Mouse (Mus musculus): ENCODE data around the gene Cd7.
"Not testable (repeated sequence)": the region's sequence is repeated elsewhere in the genome, so short reads cannot be mapped to it uniquely, and the experiment has no call there.

Gene Cd7

GRCm38 (mm10) chr11:121047826-121048399 is 8.7 kb upstream of the Cd7 start:
- DNase-seq (ENCODE audit: low read depth, low spot score), result peak; percentile 29

- DNase-seq (ENCODE audit: low read depth, low spot score), result no peak
Measured at GRCm38 (mm10) chr11:121045286-121045685, 6.1 kb upstream of the Cd7 start.

DNA sequence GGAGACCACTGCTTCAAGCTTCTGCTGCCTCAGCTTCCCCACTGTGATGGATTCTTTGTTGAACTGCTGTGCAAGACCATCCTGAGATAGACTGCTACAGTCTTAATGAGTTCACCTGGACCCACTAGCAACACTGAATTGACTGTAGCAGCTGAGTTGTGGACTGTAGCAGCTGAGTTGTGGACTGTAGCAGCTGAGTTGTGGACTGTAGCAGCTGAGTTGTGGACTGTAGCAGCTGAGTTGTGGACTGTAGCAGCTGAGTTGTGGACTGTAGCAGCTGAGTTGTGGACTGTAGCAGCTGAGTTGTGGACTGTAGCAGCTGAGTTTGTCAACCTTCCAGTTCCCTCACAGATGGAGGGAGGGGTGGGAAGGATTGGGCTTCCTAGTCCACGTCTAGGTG is 3.8 kb upstream of the Cd7 start:
- not testable (repeated sequence) for DNase-seq (ENCODE audit: low read depth, low spot score)

DNA sequence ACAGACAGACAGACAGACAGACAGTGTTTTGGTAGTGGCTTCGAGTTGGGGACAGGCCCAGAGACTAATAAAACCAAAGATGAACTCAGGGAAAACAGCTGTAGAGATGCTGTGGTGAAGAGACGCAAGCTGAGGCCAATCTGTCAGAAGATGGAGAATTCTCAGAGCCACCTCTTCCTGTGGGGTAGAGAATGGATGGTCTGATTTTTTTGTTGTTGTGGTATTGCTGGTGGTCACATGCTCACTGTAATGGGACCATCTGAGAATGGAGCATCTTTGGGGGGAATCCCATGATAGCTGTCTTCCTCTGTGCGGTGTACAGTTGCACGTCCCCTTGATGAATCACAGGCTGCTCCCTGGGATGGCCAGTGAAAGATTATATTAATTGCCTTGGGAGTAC is 3.3 kb upstream of the Cd7 start:
- no peak for DNase-seq (ENCODE audit: low read depth, low spot score)

DNA sequence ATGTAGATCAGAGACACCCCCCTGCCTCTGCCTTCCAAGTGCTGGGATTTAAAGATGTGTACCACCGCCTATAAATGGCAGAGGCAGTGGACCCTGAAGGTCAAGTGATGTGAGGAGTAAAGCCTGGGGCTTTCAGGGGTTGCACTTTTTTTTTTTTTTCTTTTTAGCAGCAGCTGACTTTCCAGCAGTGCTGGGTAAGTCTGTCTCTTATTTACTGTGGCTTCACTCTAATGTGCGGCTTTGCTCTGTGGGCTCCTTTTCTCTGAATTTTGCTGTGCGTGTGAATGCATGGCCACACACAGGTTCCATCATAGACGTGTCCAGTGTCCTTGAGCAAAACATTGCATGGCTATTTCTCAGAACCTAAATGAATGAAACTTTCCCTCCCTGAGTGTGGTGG is 2.4 kb upstream of the Cd7 start:
- no peak for DNase-seq (ENCODE audit: low read depth, low spot score)

DNA sequence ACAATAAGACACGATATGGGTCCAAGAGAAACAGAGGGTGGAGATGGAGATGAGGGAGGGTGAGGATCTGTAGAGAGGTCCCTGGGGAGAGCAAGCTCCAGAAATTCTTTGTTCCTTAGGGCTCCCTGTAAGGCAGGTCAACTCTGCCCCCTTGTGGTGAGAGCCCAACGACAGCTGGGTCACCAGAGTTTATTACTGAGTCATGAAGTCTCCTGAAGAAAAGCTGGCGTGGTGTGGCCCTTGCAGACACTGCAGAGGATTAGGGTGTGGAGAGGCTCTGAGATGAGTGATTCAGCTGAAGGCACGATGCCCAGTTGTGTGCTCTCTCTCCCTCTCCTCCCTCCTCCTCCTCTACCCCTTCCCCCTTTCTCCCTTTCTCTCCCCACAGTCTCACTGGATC is 2.0 kb upstream of the Cd7 start:
- DNase-seq (ENCODE audit: low read depth, low spot score), result peak; percentile 68

DNA sequence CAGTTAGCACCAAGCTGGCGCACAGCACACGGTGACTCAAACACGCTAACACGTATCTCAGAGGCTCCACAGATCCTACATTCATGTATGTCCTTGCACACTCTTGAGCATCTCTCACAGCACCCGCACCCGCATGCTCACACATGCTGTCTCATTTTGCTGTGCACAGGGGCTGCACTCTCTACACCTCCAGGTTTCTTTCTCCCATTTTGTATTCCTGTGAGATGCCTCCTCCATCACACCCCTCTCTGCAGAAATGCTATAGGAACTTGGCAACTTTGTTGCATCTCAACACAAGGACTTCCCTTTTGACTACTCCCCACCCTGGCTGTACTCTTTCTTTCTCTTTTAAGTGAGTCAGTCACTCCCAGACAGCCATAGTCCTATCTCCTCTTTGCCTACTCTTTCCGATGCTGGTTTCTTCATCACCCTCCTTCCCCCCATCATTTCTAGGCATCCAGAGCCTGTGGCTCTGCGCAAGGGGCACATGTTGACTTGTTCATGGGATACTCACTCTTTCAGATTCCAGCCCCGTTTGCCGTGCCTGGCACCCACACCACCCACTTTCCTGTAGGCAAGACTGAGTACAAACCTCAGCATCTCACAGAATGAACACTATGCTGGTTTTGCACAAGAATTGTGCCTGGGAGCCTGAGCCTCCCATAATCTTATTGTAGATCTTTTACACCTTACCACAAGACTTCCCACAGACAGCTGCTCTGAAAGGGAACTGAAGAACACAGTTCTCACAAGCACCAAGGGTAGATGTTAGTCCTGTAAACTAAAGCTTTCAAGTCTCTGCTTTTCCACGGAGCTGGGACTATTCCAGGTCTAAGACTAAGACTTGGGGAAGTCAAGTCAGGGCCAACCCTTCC is 615 bp downstream of the Cd7 start:
- no peak for DNase-seq (ENCODE audit: low read depth, low spot score)

DNA sequence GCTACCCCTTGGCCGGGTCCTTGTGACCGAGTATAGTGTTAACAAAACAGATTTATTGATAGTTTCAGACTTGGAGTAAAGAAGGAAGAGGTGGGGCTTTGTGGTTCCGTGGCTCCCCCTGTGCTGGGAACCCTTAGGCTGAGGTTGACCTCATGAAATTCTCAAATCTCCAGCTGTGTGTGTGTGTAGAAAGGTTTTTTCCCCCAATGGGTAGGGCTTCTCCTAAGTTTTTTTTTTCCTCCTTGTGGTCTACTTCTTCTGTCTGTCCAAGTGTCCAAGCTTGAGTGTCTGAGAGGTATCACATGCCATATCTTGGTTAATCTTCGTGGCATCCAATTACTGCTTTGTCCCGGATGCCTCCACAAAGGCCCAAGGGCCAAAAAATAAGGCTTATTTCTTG is 6.1 kb downstream of the Cd7 start:
- no peak for DNase-seq (ENCODE audit: low read depth, low spot score)

DNA sequence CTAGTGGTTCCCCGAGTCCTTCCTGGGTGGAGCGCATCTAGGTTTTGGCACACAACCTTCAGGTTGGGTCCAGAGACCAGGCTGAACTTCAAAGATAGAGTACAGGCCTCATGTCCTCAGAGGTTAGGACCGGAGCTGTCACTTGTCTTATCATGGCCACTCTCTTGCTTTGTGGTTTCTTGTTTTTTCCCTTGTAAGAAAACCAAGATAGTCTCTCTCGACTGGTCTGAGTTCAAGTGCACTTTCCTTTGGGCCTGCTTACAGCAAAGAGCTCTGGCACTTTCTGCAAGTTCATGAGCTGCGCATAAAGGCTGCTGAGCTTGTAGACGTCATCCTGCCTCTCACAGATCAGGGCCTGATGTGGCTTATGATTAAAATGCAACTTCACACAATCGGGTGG is 12.0 kb downstream of the Cd7 start:
- no peak for DNase-seq (ENCODE audit: low read depth, low spot score)

- DNase-seq (ENCODE audit: low read depth, low spot score), result no peak
Measured at GRCm38 (mm10) chr11:121024163-121024562, 15.1 kb downstream of the Cd7 start.

- no peak for DNase-seq (ENCODE audit: low read depth, low spot score)
Measured at GRCm38 (mm10) chr11:121019501-121019900, 19.7 kb downstream of the Cd7 start.

DNA sequence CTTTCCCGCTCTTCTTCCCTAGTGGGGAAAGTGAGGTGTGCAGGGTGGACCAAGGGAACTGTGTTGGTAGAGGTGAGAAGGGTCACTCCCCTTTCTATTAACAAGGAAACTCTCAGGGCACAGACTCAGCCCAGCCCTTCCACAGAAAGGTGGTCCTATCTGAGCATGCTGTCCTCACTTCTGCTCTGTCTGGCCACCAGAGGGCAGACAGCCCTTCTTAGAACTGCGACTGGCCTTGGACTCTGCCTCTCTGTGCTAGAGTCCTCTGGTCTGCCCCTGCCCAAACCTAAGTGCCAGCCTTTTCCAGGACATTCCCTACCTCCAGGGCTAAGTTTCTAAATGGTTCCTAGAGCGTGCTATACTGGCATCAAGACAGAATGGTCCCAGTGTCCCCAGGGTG is 21.5 kb downstream of the Cd7 start:
- DNase-seq (ENCODE audit: low read depth, low spot score), result peak; percentile 60

GRCm38 (mm10) chr11:121015472-121015871 is 23.7 kb downstream of the Cd7 start:
- no peak for DNase-seq (ENCODE audit: low read depth, low spot score)

DNA sequence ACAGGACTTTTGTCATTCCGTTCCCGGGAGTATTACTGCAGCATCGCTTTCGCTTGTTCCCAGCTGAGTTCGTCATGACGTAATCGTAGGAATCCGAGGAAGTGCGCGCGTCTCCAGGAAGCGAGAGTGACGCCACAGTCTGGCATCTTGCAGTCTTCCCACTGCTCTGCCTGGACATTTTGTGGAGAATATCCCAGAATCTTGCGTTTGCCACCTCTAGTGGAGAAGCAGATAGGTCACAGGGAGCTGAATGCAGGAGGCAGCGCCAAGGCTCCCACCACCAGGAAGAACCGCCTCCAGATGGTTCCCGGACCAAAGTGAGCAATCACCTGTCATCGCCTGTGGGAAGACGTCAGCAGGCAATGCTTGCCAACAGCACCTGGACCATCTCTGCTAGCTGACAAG is 24.3 kb downstream of the Cd7 start:
- DNase-seq (ENCODE audit: low read depth, low spot score), result no peak

DNA sequence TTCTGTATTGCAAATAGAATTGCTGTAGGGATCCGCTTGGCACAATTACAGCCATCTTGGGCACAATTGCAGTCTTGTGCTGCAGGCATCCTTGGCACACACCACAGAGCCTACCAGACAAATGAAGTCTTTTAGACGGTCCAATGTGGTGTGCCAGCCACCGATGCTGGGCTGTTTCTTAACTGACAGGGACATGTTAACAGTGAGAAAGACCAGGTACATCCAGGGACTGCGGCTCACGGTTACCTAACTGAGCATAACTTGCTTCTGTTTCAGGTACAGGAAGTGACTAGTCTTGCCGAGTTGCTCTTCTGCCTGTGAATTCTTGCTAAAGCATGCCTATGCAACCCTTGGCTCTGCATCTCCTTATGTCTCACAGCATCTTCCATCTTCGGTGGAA is 25.6 kb downstream of the Cd7 start:
- DNase-seq (ENCODE audit: low read depth, low spot score), result no peak

GRCm38 (mm10) chr11:121010044-121010755 is 29.0 kb downstream of the Cd7 start:
- no peak for DNase-seq (ENCODE audit: low read depth, low spot score)

GRCm38 (mm10) chr11:121006184-121006583 is 33.0 kb downstream of the Cd7 start:
- DNase-seq (ENCODE audit: low read depth, low spot score), result no peak

- DNase-seq (ENCODE audit: low read depth, low spot score), result no peak
Measured at GRCm38 (mm10) chr11:121004281-121004680, 34.9 kb downstream of the Cd7 start.

- DNase-seq (ENCODE audit: low read depth, low spot score), result no peak
Measured at GRCm38 (mm10) chr11:121001966-121002365, 37.3 kb downstream of the Cd7 start.

DNA sequence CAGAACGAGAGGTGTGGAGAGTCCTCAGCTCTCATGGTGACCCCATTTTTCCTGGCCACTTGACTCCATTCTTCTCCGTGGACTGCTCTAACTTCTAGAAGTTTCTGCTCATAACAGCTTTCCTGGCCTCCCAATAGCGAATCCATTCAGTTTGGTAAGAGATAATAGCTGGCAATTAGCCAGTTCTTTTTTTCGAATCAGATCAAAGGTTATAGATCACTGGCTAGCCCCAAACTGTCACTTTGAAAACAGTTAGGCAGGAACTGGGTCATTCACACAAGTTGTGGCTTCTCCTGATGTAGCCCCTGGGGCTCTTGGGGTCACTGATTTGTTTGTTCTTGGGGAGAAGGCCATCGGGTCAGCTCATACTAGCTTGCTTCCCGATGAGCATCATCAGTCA is 44.5 kb downstream of the Cd7 start:
- no peak for DNase-seq (ENCODE audit: low read depth, low spot score)

GRCm38 (mm10) chr11:120993586-120993985 is 45.6 kb downstream of the Cd7 start:
- DNase-seq (ENCODE audit: low read depth, low spot score), result no peak

- no peak for DNase-seq (ENCODE audit: low read depth, low spot score)
Measured at GRCm38 (mm10) chr11:120993080-120993479, 46.1 kb downstream of the Cd7 start.

DNA sequence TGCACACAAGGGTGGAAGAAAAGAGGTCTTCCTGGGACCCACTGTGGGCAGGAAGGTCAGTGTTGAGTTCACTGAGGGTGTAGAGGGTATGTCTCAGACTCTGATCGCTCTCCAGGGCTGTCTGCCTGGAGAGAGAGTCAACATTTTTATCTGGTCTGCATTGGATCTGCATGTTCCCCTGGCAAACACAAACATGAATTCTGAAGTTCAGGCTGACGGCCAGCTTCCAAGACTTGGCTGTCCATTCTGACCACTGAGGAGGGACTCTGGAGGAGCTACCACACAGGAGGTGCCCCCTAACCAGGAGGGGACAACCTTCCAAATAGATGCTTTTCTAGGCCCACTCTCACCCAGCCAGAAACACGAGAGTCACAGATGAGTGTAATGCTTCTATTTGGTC is 47.4 kb downstream of the Cd7 start:
- no peak for DNase-seq (ENCODE audit: low read depth, low spot score)
